Mouse (Mus musculus): ENCODE data around the gene Tmem120b. TPM values are rescaled to one million over a fixed set of nuclear protein-coding genes. Genes with fewer than 3 reads are reported as not detected.

Gene Tmem120b
- polyA plus RNA-seq, 1 experiment from 2014 or later: 11.4 TPM

DNA sequence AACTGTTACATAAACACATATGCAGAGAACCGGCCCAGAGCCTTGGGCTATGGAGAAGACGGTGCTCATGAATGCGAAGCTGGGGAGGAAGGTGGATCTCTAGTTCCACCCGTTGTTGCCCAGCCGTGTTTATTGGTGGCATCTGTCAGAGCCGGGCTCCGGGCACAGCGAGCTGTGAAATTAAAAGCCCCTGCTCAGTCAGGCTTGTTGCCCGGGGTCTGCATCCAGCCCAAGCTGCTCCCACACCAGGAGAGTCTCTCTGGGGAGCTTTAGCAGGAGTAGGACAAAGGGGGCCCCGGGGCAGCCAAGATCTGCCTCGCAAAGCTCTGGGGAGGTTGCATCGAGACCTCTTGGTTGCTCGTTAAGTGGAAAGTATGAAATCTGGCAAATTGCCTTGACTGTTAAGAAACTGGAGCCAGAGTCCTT is 42.1 kb downstream of the Tmem120b start:
- Histone ChIP-seq H3K4me3 (ENCODE audit: low read depth, low read length) (no peak overlapping the region), H3K4me1 (ENCODE audit: control insufficient read depth, insufficient read depth, low read length) (peaks cover 6% of the 10 kb centered on the region), H3K27me3 (ENCODE audit: control insufficient read depth, insufficient read depth, low read length) (no peaks in the 10 kb centered on the region), H3K9me3 (replicated peaks; ENCODE audit: control insufficient read depth, low read length) (no peaks in the 10 kb centered on the region), H3K9ac (ENCODE audit: low read depth, low read length) (no peak overlapping the region), H3K4me2 (no peak overlapping the region), H3K36me3 (ENCODE audit: control insufficient read depth, insufficient read depth, low read length) (no peaks in the 10 kb centered on the region; the same call in 1 of the 2 replicates), H3K27ac (ENCODE audit: low read depth, low read length) (no peak overlapping the region)
- ATAC-seq (replicated peaks; ENCODE audit: insufficient number of reproducible peaks, low FRiP score, low TSS enrichment): no peak
- 87% methylated on average over 13 of the region's 13 CpGs for WGBS (ENCODE audit: insufficient replicate concordance)

DNA sequence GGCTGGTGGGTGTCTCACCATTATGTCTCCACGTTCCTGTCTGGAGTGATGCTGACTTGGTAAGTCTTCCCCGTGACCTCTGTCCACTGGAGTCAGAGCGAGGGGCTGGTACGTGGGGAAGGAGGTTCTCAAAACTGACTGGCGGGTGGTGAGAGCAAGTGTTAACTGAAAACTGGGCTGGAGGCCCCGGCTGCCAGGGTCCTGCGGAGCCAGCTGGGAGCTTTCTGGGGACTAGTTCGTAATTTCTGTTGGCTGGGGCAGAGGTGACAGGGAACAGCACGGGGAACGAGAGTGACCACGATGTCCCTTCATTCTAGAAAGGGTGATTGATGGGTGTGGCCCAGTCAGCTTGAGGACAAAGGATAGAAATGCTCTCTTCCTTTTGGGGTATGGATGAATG is 45.9 kb downstream of the Tmem120b start:
- Histone ChIP-seq H3K27ac (ENCODE audit: low read depth, low read length) (no peak overlapping the region), H3K36me3 (ENCODE audit: control insufficient read depth, insufficient read depth, low read length) (no peaks in the 10 kb centered on the region; the same call in 1 of the 2 replicates), H3K27me3 (ENCODE audit: control insufficient read depth, insufficient read depth, low read length) (no peaks in the 10 kb centered on the region), H3K4me2 (no peak overlapping the region), H3K4me3 (ENCODE audit: low read depth, low read length) (no peak overlapping the region), H3K9me3 (replicated peaks; ENCODE audit: control insufficient read depth, low read length) (no peaks in the 10 kb centered on the region), H3K4me1 (ENCODE audit: control insufficient read depth, insufficient read depth, low read length) (peaks cover 2% of the 10 kb centered on the region), H3K9ac (ENCODE audit: low read depth, low read length) (no peak overlapping the region)
- no peak for ATAC-seq (replicated peaks; ENCODE audit: insufficient number of reproducible peaks, low FRiP score, low TSS enrichment)
- WGBS (ENCODE audit: insufficient replicate concordance): 63% methylated on average over 11 of the region's 11 CpGs

DNA sequence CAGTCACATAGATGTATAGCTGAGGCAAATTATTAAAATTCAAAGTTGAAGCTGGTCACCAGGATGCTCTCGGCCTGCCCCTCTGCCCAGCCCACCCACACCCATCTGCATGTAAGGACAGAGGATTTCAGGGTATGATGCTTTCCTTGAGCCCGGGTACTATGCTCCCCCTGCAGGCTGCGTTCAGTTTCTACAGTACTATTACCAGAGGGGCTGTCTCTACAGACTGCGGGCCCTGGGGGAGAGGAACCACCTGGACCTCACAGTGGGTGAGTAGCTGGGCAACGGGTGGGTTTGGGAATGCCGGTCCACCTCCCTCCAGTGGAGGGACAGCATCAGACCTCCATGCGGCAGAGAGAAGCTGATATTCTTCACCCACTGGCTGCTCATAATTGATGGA is 46.7 kb downstream of the Tmem120b start:
- H3K4me3 ChIP-seq (ENCODE audit: low read depth, low read length): no peak overlapping the region
- no peak for ATAC-seq (replicated peaks; ENCODE audit: insufficient number of reproducible peaks, low FRiP score, low TSS enrichment)

DNA sequence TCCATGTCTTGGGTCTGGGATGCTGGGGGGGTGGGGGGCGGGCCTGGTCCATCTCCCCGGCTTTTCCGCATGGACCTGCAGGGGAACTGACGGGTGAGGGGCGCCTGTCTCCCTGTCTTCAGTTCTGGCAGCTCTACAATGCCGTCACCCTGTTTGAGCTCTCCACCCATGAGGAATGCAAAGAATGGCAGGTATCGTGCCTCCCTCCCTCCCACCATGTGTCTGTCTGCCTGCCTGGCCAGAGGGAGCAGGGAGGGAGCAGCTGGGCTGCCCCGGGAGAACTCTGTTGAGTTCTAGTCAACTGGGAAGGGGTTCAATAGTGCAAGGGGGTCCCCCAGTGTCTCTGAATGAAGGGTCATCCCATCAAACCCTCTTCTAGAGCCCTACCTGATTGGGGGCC is 47.9 kb downstream of the Tmem120b start:
- H3K27me3 ChIP-seq (ENCODE audit: control insufficient read depth, insufficient read depth, low read length): no peaks in the 10 kb centered on the region
- no peaks in the 10 kb centered on the region for H3K4me1 ChIP-seq (ENCODE audit: control insufficient read depth, insufficient read depth, low read length)
- H3K9me3 ChIP-seq (replicated peaks; ENCODE audit: control insufficient read depth, low read length): no peaks in the 10 kb centered on the region
- H3K4me3 ChIP-seq (ENCODE audit: low read depth, low read length): no peak overlapping the region
- H3K4me2 ChIP-seq: no peak overlapping the region
- 56% methylated on average over 8 of the region's 8 CpGs for WGBS (ENCODE audit: insufficient replicate concordance)
- no peak overlapping the region for H3K27ac ChIP-seq (ENCODE audit: low read depth, low read length)
- H3K9ac ChIP-seq (ENCODE audit: low read depth, low read length): no peak overlapping the region
- ATAC-seq (replicated peaks; ENCODE audit: insufficient number of reproducible peaks, low FRiP score, low TSS enrichment): no peak
- no peaks in the 10 kb centered on the region; the same call in 1 of the 2 replicates for H3K36me3 ChIP-seq (ENCODE audit: control insufficient read depth, insufficient read depth, low read length)

More for the DNA sequence above, 46.7 kb downstream of the Tmem120b start:
- H3K27ac ChIP-seq (ENCODE audit: low read depth, low read length): no peak overlapping the region
- H3K4me1 ChIP-seq (ENCODE audit: control insufficient read depth, insufficient read depth, low read length): no peaks in the 10 kb centered on the region
- no peaks in the 10 kb centered on the region for H3K27me3 ChIP-seq (ENCODE audit: control insufficient read depth, insufficient read depth, low read length)
- H3K36me3 ChIP-seq (ENCODE audit: control insufficient read depth, insufficient read depth, low read length): no peaks in the 10 kb centered on the region; the same call in 1 of the 2 replicates
- no peaks in the 10 kb centered on the region for H3K9me3 ChIP-seq (replicated peaks; ENCODE audit: control insufficient read depth, low read length)
- 38% methylated on average over 7 of the region's 7 CpGs for WGBS (ENCODE audit: insufficient replicate concordance)
- no peak overlapping the region for H3K4me2 ChIP-seq
- no peak overlapping the region for H3K9ac ChIP-seq (ENCODE audit: low read depth, low read length)

DNA sequence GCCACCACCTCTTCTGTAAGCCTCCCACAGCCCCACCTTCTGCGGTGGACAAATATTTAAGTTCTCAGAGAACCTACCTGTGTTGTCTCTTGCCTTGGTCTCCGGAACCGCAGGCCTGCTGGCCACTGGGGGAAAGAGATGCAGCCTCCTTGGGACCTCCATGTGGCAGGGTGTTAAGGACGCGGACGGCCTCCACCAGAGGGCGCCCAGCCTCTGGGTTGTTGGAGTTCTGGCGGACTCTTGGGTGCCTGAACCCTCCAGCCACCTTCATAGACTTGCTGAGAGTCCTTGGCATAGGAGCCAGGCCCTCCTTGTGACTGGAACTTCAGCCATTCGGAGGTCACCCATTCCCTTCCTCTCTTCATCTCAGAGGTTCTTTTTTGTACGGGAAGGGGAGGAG is 49.0 kb downstream of the Tmem120b start:
- H3K9ac ChIP-seq (ENCODE audit: low read depth, low read length): no peak overlapping the region
- no peaks in the 10 kb centered on the region for H3K9me3 ChIP-seq (replicated peaks; ENCODE audit: control insufficient read depth, low read length)
- H3K4me3 ChIP-seq (ENCODE audit: low read depth, low read length): no peak overlapping the region
- no peak for ATAC-seq (replicated peaks; ENCODE audit: insufficient number of reproducible peaks, low FRiP score, low TSS enrichment)
- no peak overlapping the region for H3K27ac ChIP-seq (ENCODE audit: low read depth, low read length)
- H3K4me2 ChIP-seq: no peak overlapping the region
- no peaks in the 10 kb centered on the region for H3K4me1 ChIP-seq (ENCODE audit: control insufficient read depth, insufficient read depth, low read length)
- 15% methylated on average over 10 of the region's 10 CpGs for WGBS (ENCODE audit: insufficient replicate concordance)
- no peaks in the 10 kb centered on the region for H3K27me3 ChIP-seq (ENCODE audit: control insufficient read depth, insufficient read depth, low read length)
- H3K36me3 ChIP-seq (ENCODE audit: control insufficient read depth, insufficient read depth, low read length): no peaks in the 10 kb centered on the region

DNA sequence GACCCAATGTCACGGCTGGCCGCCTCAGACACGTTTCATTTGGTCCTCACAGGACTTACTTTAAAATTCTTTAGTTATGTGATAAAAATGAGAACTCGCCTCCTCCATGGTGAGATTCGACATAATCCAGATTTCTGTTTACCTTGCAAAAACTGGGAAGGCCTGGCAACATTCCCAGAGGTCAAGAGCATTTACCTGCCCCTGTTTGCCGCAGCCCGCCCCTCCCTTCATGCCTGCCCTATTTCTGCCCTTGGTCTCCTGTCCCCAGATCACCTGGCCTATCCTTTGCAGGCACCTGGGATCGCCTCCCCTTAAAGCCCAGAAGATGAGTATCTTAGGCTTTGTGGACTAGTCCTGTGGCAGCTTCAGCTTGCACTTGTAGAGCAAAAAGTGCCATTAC is 49.6 kb downstream of the Tmem120b start:
- Histone ChIP-seq H3K9ac (ENCODE audit: low read depth, low read length) (no peak overlapping the region), H3K36me3 (ENCODE audit: control insufficient read depth, insufficient read depth, low read length) (no peaks in the 10 kb centered on the region), H3K4me1 (ENCODE audit: control insufficient read depth, insufficient read depth, low read length) (no peaks in the 10 kb centered on the region), H3K9me3 (replicated peaks; ENCODE audit: control insufficient read depth, low read length) (no peaks in the 10 kb centered on the region), H3K27ac (ENCODE audit: low read depth, low read length) (no peak overlapping the region), H3K4me3 (ENCODE audit: low read depth, low read length) (no peak overlapping the region), H3K27me3 (ENCODE audit: control insufficient read depth, insufficient read depth, low read length) (no peaks in the 10 kb centered on the region), H3K4me2 (no peak overlapping the region)
- no peak for ATAC-seq (replicated peaks; ENCODE audit: insufficient number of reproducible peaks, low FRiP score, low TSS enrichment)
- WGBS (ENCODE audit: insufficient replicate concordance): 77% methylated on average over 8 of the region's 8 CpGs

DNA sequence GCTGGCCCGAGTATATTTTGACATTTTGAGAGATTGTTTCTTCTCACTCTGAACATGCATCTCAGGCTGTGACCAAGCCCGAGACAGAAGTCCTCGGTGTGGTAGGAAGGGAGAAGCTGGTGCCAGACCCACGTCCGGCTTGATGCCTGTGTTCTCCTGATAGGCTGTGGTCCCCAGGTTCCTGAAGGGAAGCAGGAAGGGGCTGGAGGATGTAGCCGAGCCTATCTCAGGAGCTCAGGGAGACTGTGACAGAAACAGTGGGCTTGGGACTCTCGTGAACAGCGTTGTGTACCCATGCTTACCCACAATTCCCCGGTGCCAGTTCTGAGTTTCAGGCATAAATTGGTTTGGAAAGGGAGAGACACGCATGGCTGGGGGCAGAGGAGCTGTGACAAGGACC is 50.6 kb downstream of the Tmem120b start:
- 62% methylated on average over 10 of the region's 10 CpGs for WGBS (ENCODE audit: insufficient replicate concordance)
- H3K4me3 ChIP-seq (ENCODE audit: low read depth, low read length): no peak overlapping the region
- no peak overlapping the region; the same call in 1 of the 2 replicates for H3K9ac ChIP-seq (ENCODE audit: low read depth, low read length)
- no peaks in the 10 kb centered on the region for H3K36me3 ChIP-seq (ENCODE audit: control insufficient read depth, insufficient read depth, low read length)
- no peak for ATAC-seq (replicated peaks; ENCODE audit: insufficient number of reproducible peaks, low FRiP score, low TSS enrichment)
- no peaks in the 10 kb centered on the region for H3K27me3 ChIP-seq (ENCODE audit: control insufficient read depth, insufficient read depth, low read length)
- H3K4me1 ChIP-seq (ENCODE audit: control insufficient read depth, insufficient read depth, low read length): no peaks in the 10 kb centered on the region
- H3K27ac ChIP-seq (ENCODE audit: low read depth, low read length): no peak overlapping the region
- H3K4me2 ChIP-seq: no peak overlapping the region
- H3K9me3 ChIP-seq (replicated peaks; ENCODE audit: control insufficient read depth, low read length): no peaks in the 10 kb centered on the region

DNA sequence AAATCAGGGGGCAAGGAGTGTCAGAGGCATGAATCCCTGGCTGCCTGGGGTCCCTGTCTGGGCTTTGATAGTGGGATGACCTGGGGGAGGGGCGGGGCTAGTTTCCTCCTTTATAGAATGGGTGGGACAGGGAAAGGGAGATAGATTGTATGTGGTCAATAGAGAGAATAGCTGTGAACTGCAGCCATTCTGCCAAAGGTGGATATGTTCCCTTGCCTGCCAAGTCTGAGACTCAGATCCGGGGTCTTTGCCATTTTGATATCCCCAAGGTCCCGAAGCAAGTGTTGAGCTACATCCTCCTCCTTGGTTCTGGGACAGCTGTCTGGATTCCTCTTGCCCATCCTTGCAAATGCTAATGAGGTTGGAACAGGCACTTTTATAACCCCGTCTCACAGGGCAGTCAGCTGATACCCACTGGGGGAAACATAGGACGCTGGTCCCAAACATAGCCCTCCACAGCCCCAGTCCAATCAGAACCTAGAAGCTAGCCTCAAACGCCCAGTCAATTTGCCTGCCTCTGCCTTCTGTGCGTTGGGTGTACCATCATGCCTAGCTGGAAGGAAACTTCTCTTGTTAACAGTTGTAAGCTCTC is 52.5 kb downstream of the Tmem120b start:
- Histone ChIP-seq H3K9me3 (replicated peaks; ENCODE audit: control insufficient read depth, low read length) (no peaks in the 10 kb centered on the region), H3K9ac (ENCODE audit: low read depth, low read length) (no peak overlapping the region), H3K27me3 (ENCODE audit: control insufficient read depth, insufficient read depth, low read length) (no peaks in the 10 kb centered on the region), H3K27ac (ENCODE audit: low read depth, low read length) (no peak overlapping the region), H3K4me2 (no peak overlapping the region), H3K36me3 (ENCODE audit: control insufficient read depth, insufficient read depth, low read length) (no peaks in the 10 kb centered on the region), H3K4me3 (ENCODE audit: low read depth, low read length) (no peak overlapping the region), H3K4me1 (ENCODE audit: control insufficient read depth, insufficient read depth, low read length) (peaks cover 2% of the 10 kb centered on the region; the same call in 1 of the 2 replicates)
- no peak for ATAC-seq (replicated peaks; ENCODE audit: insufficient number of reproducible peaks, low FRiP score, low TSS enrichment)
- 62% methylated on average over 7 of the region's 7 CpGs for WGBS (ENCODE audit: insufficient replicate concordance)

DNA sequence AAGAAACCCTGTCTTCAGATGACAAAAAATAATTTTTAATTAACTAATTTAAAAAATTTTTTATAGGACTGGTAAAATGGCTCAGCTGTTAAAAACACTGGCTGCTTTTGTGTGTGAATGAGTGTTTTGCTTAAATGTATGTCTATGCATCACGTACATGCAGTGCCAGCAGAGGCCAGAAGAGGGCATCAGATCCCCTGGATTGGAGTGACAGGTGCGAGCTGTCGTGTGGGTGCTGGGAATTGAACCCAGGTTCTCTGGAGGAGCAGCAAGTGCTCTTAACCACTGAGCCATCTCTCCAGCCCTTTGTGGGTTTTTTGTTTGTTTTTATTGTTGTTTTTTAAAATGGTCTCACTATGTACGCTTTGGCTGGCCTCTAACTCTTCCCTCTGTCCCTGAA is 54.0 kb downstream of the Tmem120b start:
- peaks cover 4% of the 10 kb centered on the region; the same call in 1 of the 2 replicates for H3K4me1 ChIP-seq (ENCODE audit: control insufficient read depth, insufficient read depth, low read length)
- H3K9ac ChIP-seq (ENCODE audit: low read depth, low read length): no peak overlapping the region
- H3K4me3 ChIP-seq (ENCODE audit: low read depth, low read length): no peak overlapping the region
- no peak overlapping the region for H3K4me2 ChIP-seq
- 80% methylated on average over 4 of the region's 4 CpGs for WGBS (ENCODE audit: insufficient replicate concordance)
- no peaks in the 10 kb centered on the region for H3K9me3 ChIP-seq (replicated peaks; ENCODE audit: control insufficient read depth, low read length)
- ATAC-seq (replicated peaks; ENCODE audit: insufficient number of reproducible peaks, low FRiP score, low TSS enrichment): no peak
- no peaks in the 10 kb centered on the region for H3K27me3 ChIP-seq (ENCODE audit: control insufficient read depth, insufficient read depth, low read length)
- no peaks in the 10 kb centered on the region for H3K36me3 ChIP-seq (ENCODE audit: control insufficient read depth, insufficient read depth, low read length)
- no peak overlapping the region for H3K27ac ChIP-seq (ENCODE audit: low read depth, low read length)
